Comparison of ENCODE assay signal across 8 mouse cellular contexts in the genomic region with DNA sequence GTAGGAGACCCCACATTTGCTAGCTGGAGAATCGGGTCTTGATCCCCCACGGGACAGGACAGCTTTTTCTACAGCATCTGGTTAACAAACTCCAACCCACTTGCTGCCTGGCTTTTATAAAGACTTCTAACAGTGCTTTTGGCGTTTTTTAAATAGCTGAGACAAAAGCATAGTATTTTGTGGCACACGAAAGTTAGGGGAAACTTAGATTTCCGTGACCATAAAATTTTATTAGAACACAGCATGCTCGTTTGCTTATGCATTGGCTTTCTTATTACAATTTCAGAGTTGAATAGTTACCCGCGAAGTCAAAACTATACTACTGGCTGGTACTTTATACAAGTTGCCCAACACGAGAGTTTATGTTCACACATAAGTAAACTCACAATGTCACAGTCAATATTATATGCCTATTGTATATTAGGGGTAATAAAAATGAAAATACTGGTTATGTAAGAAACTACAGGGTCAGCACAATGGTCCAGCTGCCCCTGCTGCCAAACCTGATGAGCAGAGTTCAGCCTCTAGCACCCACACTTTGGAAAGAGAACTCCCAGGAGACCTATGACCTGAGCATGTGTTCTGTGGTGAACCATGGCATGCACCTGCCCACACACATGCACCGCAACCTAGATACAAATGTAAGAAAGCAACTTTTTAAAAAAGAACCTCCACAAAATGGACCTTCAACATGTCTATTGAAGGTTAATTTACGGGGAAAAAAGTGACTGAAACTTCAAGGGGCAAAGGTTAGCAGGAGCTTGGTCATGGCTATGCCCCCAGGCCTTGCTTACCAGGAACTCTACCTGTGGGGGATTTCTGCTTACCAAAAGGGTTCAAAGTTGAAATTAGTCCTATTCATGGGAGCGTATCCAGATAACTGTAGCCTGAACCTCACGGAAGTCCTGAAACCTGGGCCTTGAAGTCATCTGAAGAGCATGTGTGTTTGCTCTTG. TPM values are rescaled to one million over a fixed set of nuclear protein-coding genes. Genes with fewer than 3 reads are reported as not detected.
DNase-seq lines count a peak whose midpoint lies in the region; ATAC-seq lines count a peak whose summit lies in the region.

No protein-coding gene starts in this region.

- no peak overlapping the region for H3K27ac ChIP-seq in lung, embryonic 16.5 days (ENCODE audit: low read length)
- H3K27ac ChIP-seq in forebrain, embryonic 13.5 days = no peak overlapping the region
- H3K27ac ChIP-seq in limb, embryonic 11.5 days (replicated peaks; ENCODE audit: low read depth, low read length) = no peak overlapping the region
- H3K27ac ChIP-seq in stomach, embryonic 14.5 days (ENCODE audit: low read length) = no peak overlapping the region

- no peaks in the 10 kb centered on the region for H3K9me3 ChIP-seq in lung, embryonic 16.5 days (ENCODE audit: control insufficient read depth, low read length)
- no peaks in the 10 kb centered on the region for H3K9me3 ChIP-seq in forebrain, embryonic 13.5 days (replicated peaks)
- no peaks in the 10 kb centered on the region for H3K9me3 ChIP-seq in limb, embryonic 11.5 days (ENCODE audit: control insufficient read depth, low read length)
- no peaks in the 10 kb centered on the region for H3K9me3 ChIP-seq in stomach, embryonic 14.5 days (ENCODE audit: control insufficient read depth, low read depth, low read length)

- no peaks in the 10 kb centered on the region for H3K36me3 ChIP-seq in lung, embryonic 16.5 days (ENCODE audit: control insufficient read depth, insufficient read depth, low read length)
- no peaks in the 10 kb centered on the region for H3K36me3 ChIP-seq in forebrain, embryonic 13.5 days (ENCODE audit: poor library complexity, severe bottlenecking)
- no peaks in the 10 kb centered on the region for H3K36me3 ChIP-seq in limb, embryonic 11.5 days (ENCODE audit: control insufficient read depth, insufficient read depth, low read length)
- H3K36me3 ChIP-seq in stomach, embryonic 14.5 days (ENCODE audit: control insufficient read depth, insufficient read depth, low read length) = no peaks in the 10 kb centered on the region

- H3K4me1 ChIP-seq in lung, embryonic 16.5 days (replicated peaks; ENCODE audit: control insufficient read depth, insufficient read depth, low read length) = peaks cover 13% of the 10 kb centered on the region
- H3K4me1 ChIP-seq in forebrain, embryonic 13.5 days = peaks cover 9% of the 10 kb centered on the region; the same call in 1 of the 2 replicates
- no peaks in the 10 kb centered on the region for H3K4me1 ChIP-seq in limb, embryonic 11.5 days (ENCODE audit: control insufficient read depth, insufficient read depth, low read length)
- H3K4me1 ChIP-seq in stomach, embryonic 14.5 days (ENCODE audit: control insufficient read depth, insufficient read depth, low read length) = 0 out of 2 replicates have a peak, but pooled peaks cover 7% of the 10 kb centered on the region

- peak overlapping the region; percentile 53 for H3K9ac ChIP-seq in lung, embryonic 16.5 days (ENCODE audit: low read length)
- H3K9ac ChIP-seq in forebrain, embryonic 13.5 days = 0 out of 2 replicates have a peak overlapping the region, but pooled peaks have one; percentile 72
- H3K9ac ChIP-seq in limb, embryonic 11.5 days (ENCODE audit: low read length) = peak overlapping the region; percentile 27
- H3K9ac ChIP-seq in stomach, embryonic 14.5 days (replicated peaks; ENCODE audit: low read depth, low read length) = no peak overlapping the region

- DNase-seq in lung, postnatal 14 days = no peak
- DNase-seq in limb, embryonic 11.5 days (ENCODE audit: low spot score) = no peak
- DNase-seq in right cerebral cortex, postnatal 4 days = no peak
- no peak for DNase-seq in adipocyte (ENCODE audit: low spot score)

- ATAC-seq in lung, embryonic 16.5 days (ENCODE audit: low read depth) = no peak
- no peak for ATAC-seq in forebrain, embryonic 13.5 days
- ATAC-seq in limb, embryonic 11.5 days (ENCODE audit: insufficient number of reproducible peaks, low FRiP score, low TSS enrichment, low read depth) = no peak
- no peak for ATAC-seq in stomach, embryonic 14.5 days (ENCODE audit: insufficient number of reproducible peaks, insufficient read depth, low FRiP score, low read depth)
- ATAC-seq in frontal cortex, adult (ENCODE audit: low TSS enrichment) = no peak

- peak overlapping the region; percentile 93 for H3K4me3 ChIP-seq in lung, embryonic 16.5 days (ENCODE audit: low read length)
- peak overlapping the region; percentile 80 for H3K4me3 ChIP-seq in forebrain, embryonic 13.5 days
- H3K4me3 ChIP-seq in limb, embryonic 11.5 days (ENCODE audit: low read depth, low read length) = peak overlapping the region; percentile 74
- H3K4me3 ChIP-seq in stomach, embryonic 14.5 days (ENCODE audit: low read depth, low read length) = peak overlapping the region; percentile 86

- peak overlapping the region; percentile 54 for H3K4me2 ChIP-seq in lung, embryonic 16.5 days (ENCODE audit: low read depth, low read length)
- H3K4me2 ChIP-seq in forebrain, embryonic 13.5 days = peak overlapping the region; percentile 93
- peak overlapping the region; percentile 82 for H3K4me2 ChIP-seq in limb, embryonic 11.5 days (ENCODE audit: low read depth, severe bottlenecking)
- peak overlapping the region; percentile 66 for H3K4me2 ChIP-seq in stomach, embryonic 14.5 days (replicated peaks; ENCODE audit: low read depth, low read length)

- H3K27me3 ChIP-seq in lung, embryonic 16.5 days (ENCODE audit: control insufficient read depth, insufficient read depth, low read depth, low read length) = no peaks in the 10 kb centered on the region
- H3K27me3 ChIP-seq in forebrain, embryonic 13.5 days = 0 out of 2 replicates have a peak, but pooled peaks cover 7% of the 10 kb centered on the region
- H3K27me3 ChIP-seq in limb, embryonic 11.5 days (ENCODE audit: control insufficient read depth, insufficient read depth, low read length) = no peaks in the 10 kb centered on the region
- no peaks in the 10 kb centered on the region for H3K27me3 ChIP-seq in stomach, embryonic 14.5 days (ENCODE audit: control insufficient read depth, insufficient read depth, low read length)

- 60% methylated on average over 13 of the region's 13 CpGs for WGBS in lung, embryonic 16.5 days
- 67% methylated on average over 13 of the region's 13 CpGs for WGBS in forebrain, embryonic 13.5 days
- 54% methylated on average over 13 of the region's 13 CpGs for WGBS in limb, embryonic 11.5 days
- WGBS in stomach, embryonic 14.5 days = 62% methylated on average over 13 of the region's 13 CpGs

RNA-seq across cellular contexts. Expression of a gene that starts 0.8 kb away (rescaled TPM):
- polyA plus RNA-seq in lung, embryonic 16.5 days (2015; fragmentation: Nextera tagmentation; extraction: Ambion mirVana) = 11.1 and 13.5 TPM in 2 replicates
- 4.2 and 4.5 TPM in 2 replicates for polyA plus RNA-seq in forebrain, embryonic 13.5 days (2015; fragmentation: Nextera tagmentation; extraction: Ambion mirVana)
- polyA plus RNA-seq in limb, embryonic 11.5 days (2014; fragmentation: Nextera tagmentation; extraction: Ambion mirVana) = 8.5 and 8.8 TPM in 2 replicates
- 13.9 and 14.8 TPM in 2 replicates for polyA plus RNA-seq in stomach, embryonic 14.5 days (2014; fragmentation: Nextera tagmentation; extraction: Ambion mirVana)

RNA-seq across cellular contexts. Expression of a gene that starts 0.9 kb away (rescaled TPM):
- polyA plus RNA-seq in lung, embryonic 16.5 days (2015; fragmentation: Nextera tagmentation; extraction: Ambion mirVana) = 111 and 122 TPM in 2 replicates
- 26.4 and 29.5 TPM in 2 replicates for polyA plus RNA-seq in forebrain, embryonic 13.5 days (2015; fragmentation: Nextera tagmentation; extraction: Ambion mirVana)
- 31.9 and 34.5 TPM in 2 replicates for polyA plus RNA-seq in limb, embryonic 11.5 days (2014; fragmentation: Nextera tagmentation; extraction: Ambion mirVana)
- 70.4 and 71.3 TPM in 2 replicates for polyA plus RNA-seq in stomach, embryonic 14.5 days (2014; fragmentation: Nextera tagmentation; extraction: Ambion mirVana)

RNA-seq across cellular contexts. Expression of a gene that starts 38.1 kb away (rescaled TPM):
- 21.5 and 22.0 TPM in 2 replicates for polyA plus RNA-seq in lung, embryonic 16.5 days (2015; fragmentation: Nextera tagmentation; extraction: Ambion mirVana)
- 17.7 and 18.0 TPM in 2 replicates for polyA plus RNA-seq in forebrain, embryonic 13.5 days (2015; fragmentation: Nextera tagmentation; extraction: Ambion mirVana)
- 36.6 and 42.1 TPM in 2 replicates for polyA plus RNA-seq in limb, embryonic 11.5 days (2014; fragmentation: Nextera tagmentation; extraction: Ambion mirVana)
- polyA plus RNA-seq in stomach, embryonic 14.5 days (2014; fragmentation: Nextera tagmentation; extraction: Ambion mirVana) = 31.0 and 33.4 TPM in 2 replicates
